Mouse (Mus musculus): ENCODE results near the gene Pbp2. TPM values are rescaled to one million over a fixed set of nuclear protein-coding genes. Genes with fewer than 3 reads are reported as not detected.

Pbp2 gene
- polyA plus RNA-seq, 1 experiment: not detected

DNA sequence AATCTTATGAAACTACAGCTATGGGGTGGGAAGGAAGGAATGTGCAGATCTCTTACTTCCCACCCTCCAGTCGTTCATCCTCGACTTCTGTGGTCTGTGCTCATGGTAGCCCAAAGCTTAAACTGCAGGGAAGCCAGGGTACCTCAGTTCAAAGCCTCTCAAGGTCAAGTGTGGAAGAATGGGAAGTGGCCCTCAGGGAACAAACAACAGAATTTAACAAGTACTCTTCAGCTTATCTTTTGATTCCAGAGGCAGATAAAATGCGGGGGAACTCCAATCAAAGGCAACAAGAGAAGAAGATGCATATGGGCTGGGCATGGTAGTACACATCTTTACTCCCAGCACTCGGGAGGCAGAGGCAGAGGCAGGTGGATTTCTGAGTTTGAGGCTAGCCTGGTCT is 9.7 kb downstream of the Pbp2 start:
- TF ChIP-seq CTCF (conservative IDR thresholded peaks at IDR 0.05; ENCODE audit: insufficient read depth, insufficient read length, low read depth, low read length): no peak
- TF ChIP-seq POLR2A (IDR thresholded peaks at IDR 0.05; ENCODE audit: low read depth, low read length): no peak
- Histone ChIP-seq H3K4me1 (ENCODE audit: control insufficient read depth, insufficient read depth, low read length) (peaks cover 4% of the 10 kb centered on the region; the same call in 1 of the 2 replicates), H3K27me3 (replicated peaks; ENCODE audit: control insufficient read depth, insufficient read depth, low read length) (no peaks in the 10 kb centered on the region), H3K36me3 (ENCODE audit: control insufficient read depth, insufficient read depth, low read length) (no peaks in the 10 kb centered on the region), H3K27ac (ENCODE audit: insufficient read depth, low read depth, low read length) (no peak overlapping the region), H3K4me3 (ENCODE audit: insufficient read depth, low read depth, low read length) (no peak overlapping the region)
- 82% methylated on average over 4 of the region's 4 CpGs for WGBS
- DNase-seq: no peak

DNA sequence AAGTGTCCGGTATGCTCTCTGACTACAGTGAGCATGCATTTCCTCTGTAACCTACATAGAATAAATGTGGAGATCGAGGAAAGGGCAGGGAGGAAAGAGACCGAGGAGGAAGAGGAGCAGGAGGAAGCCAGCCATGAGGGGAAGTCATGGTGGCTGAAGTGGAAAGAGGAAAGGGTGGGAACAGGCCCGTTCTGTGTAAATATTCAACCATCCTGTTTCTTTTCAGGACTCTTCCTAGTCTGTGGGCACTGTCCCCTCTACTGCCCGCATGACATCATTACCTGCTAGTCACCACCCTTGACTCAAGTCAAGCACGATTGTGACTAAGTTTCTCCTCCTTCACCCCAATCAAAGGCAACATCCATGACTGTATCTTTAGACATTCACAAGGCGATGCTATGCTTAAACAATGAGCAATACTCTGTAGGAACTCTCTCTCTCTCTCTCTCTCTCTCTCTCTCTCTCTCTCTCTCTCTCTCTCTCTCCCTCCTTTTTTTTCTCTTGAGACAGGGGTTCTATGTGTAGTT is 11.1 kb downstream of the Pbp2 start:
- no peak for TF ChIP-seq POLR2A (IDR thresholded peaks at IDR 0.05; ENCODE audit: low read depth, low read length)
- Histone ChIP-seq H3K27me3 (replicated peaks; ENCODE audit: control insufficient read depth, insufficient read depth, low read length) (no peaks in the 10 kb centered on the region), H3K4me1 (ENCODE audit: control insufficient read depth, insufficient read depth, low read length) (0 out of 2 replicates have a peak, but pooled peaks cover 2% of the 10 kb centered on the region), H3K27ac (ENCODE audit: insufficient read depth, low read depth, low read length) (no peak overlapping the region), H3K36me3 (ENCODE audit: control insufficient read depth, insufficient read depth, low read length) (no peaks in the 10 kb centered on the region), H3K4me3 (ENCODE audit: insufficient read depth, low read depth, low read length) (no peak overlapping the region)
- 69% methylated on average over 7 of the region's 7 CpGs for WGBS
- no peak for DNase-seq

DNA sequence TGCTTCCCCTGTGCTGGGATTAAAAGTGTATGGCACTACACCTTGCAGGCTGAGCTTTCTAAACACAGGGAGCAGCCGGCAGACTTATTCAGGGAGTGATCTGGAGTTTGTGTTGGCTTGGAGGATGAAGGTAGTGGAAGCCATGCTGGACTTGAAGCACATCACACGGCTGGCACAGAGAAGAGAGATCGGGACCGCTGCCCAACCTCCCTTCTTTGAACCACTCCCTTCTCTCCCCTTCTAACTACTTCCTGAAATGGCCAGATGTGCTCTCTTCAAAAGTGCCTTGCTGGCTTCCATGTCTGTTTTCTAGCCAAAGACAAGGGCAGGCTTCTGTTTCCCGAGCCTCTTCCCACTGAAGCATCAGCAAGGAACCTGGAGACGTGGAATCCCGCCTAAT is 12.6 kb downstream of the Pbp2 start:
- Histone ChIP-seq H3K4me3 (ENCODE audit: insufficient read depth, low read depth, low read length) (no peak overlapping the region), H3K27ac (ENCODE audit: insufficient read depth, low read depth, low read length) (no peak overlapping the region), H3K36me3 (ENCODE audit: control insufficient read depth, insufficient read depth, low read length) (no peaks in the 10 kb centered on the region), H3K27me3 (replicated peaks; ENCODE audit: control insufficient read depth, insufficient read depth, low read length) (no peaks in the 10 kb centered on the region), H3K4me1 (ENCODE audit: control insufficient read depth, insufficient read depth, low read length) (0 out of 2 replicates have a peak, but pooled peaks cover 2% of the 10 kb centered on the region)
- 85% methylated on average over 7 of the region's 7 CpGs for WGBS
- TF ChIP-seq CTCF (conservative IDR thresholded peaks at IDR 0.05; ENCODE audit: insufficient read depth, insufficient read length, low read depth, low read length) (no peak), POLR2A (IDR thresholded peaks at IDR 0.05; ENCODE audit: low read depth, low read length) (no peak)
- no peak for DNase-seq

DNA sequence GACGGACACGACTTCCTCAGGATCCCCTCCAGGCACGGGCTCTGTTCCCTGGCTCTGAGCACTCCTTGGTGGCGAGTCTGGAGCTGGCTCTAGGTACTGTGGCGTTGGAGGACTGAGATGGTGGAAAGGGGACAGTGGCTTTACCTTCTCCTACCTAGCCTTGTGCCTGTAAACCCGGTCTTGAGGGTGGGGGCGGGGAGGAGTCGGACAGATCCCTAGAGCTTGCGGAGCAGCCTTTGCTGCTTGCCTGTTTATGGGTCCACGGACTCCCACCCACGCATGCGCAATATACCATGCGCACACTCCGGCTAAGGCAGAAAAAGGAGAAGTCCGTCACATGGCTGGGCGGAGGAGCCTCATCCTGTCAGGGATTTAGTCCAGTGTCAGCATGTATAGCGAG is 13.9 kb downstream of the Pbp2 start:
- Histone ChIP-seq H3K4me1 (ENCODE audit: control insufficient read depth, insufficient read depth, low read length) (0 out of 2 replicates have a peak, but pooled peaks cover 2% of the 10 kb centered on the region), H3K27me3 (replicated peaks; ENCODE audit: control insufficient read depth, insufficient read depth, low read length) (no peaks in the 10 kb centered on the region), H3K36me3 (ENCODE audit: control insufficient read depth, insufficient read depth, low read length) (no peaks in the 10 kb centered on the region), H3K4me3 (ENCODE audit: insufficient read depth, low read depth, low read length) (no peak overlapping the region), H3K27ac (ENCODE audit: insufficient read depth, low read depth, low read length) (no peak overlapping the region)
- TF ChIP-seq CTCF (conservative IDR thresholded peaks at IDR 0.05; ENCODE audit: insufficient read depth, insufficient read length, low read depth, low read length) (no peak), POLR2A (IDR thresholded peaks at IDR 0.05; ENCODE audit: low read depth, low read length) (no peak)
- 58% methylated on average over 17 of the region's 17 CpGs for WGBS
- peak; percentile 18 for DNase-seq

DNA sequence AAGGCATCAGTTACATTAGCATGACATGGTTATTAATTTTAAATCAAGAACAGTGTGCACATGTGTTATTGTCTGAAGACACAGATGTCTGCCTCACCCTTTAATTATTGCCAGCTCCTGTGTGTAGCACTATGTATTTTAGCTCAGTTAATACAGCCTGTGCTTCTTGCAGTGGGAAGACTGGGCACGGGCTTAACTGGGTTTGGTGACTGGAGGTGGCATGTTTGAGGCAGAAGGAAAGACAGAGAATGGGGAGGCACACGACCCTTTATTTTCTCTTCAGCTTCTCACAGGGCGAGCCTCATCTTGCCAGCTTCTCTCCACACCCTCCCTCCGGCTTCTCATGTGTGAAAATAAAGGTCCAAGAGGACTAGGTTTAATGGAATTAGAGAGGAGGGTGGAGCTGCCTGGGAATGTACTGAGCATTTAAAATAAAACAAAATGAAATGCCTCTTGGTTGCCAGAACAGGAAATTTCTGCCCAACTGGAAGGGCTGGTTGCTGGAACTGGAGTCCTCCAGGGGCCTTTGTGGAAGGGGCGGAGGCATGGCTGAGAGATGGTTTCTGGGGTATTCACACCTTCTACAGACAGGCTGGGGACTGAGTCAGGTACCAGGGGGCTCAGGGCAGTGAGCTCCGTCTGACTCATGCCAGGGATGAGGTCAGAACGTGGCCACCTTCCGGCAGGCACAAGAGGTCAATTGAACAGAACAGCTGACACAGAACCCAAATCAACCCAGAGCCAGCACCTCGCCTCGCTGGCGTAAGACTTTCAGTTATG is 14.9 kb downstream of the Pbp2 start:
- H3K27me3 ChIP-seq (replicated peaks; ENCODE audit: control insufficient read depth, insufficient read depth, low read length): no peaks in the 10 kb centered on the region
- 53% methylated on average over 11 of the region's 11 CpGs for WGBS
- TF ChIP-seq POLR2A (IDR thresholded peaks at IDR 0.05; ENCODE audit: low read depth, low read length) (no peak), CTCF (conservative IDR thresholded peaks at IDR 0.05; ENCODE audit: insufficient read depth, insufficient read length, low read depth, low read length) (no peak)
- peak overlapping the region; percentile 62 for H3K27ac ChIP-seq (ENCODE audit: insufficient read depth, low read depth, low read length)
- no peaks in the 10 kb centered on the region for H3K36me3 ChIP-seq (ENCODE audit: control insufficient read depth, insufficient read depth, low read length)
- DNase-seq: peak; percentile 50
- no peak overlapping the region for H3K4me3 ChIP-seq (ENCODE audit: insufficient read depth, low read depth, low read length)
- 0 out of 2 replicates have a peak, but pooled peaks cover 2% of the 10 kb centered on the region for H3K4me1 ChIP-seq (ENCODE audit: control insufficient read depth, insufficient read depth, low read length)

DNA sequence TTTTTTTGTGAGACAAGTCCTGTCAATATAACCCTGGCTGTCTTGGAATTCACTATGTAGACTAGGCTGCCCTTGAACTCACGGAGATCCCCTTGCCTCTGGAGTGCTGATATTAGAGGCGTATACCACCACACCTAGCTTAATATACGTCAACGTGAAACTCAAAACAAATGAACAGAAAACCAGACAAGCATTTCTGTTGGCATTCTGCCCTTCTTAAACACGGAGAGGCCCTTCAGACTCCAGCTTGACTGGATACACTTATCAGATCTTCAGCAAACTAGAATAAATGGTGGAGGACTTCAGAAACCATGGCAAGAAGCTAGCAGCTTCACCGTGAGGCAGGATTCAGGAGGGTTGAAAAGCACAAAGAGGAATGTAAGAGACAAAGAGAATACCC is 16.1 kb downstream of the Pbp2 start:
- no peaks in the 10 kb centered on the region for H3K36me3 ChIP-seq (ENCODE audit: control insufficient read depth, insufficient read depth, low read length)
- no peaks in the 10 kb centered on the region for H3K27me3 ChIP-seq (replicated peaks; ENCODE audit: control insufficient read depth, insufficient read depth, low read length)
- 77% methylated on average over 6 of the region's 6 CpGs for WGBS
- H3K27ac ChIP-seq (ENCODE audit: insufficient read depth, low read depth, low read length): no peak overlapping the region
- H3K4me3 ChIP-seq (ENCODE audit: insufficient read depth, low read depth, low read length): no peak overlapping the region
- 0 out of 2 replicates have a peak, but pooled peaks cover 2% of the 10 kb centered on the region for H3K4me1 ChIP-seq (ENCODE audit: control insufficient read depth, insufficient read depth, low read length)
- DNase-seq: no peak
- no peak for TF ChIP-seq CTCF (conservative IDR thresholded peaks at IDR 0.05; ENCODE audit: insufficient read depth, insufficient read length, low read depth, low read length)
- no peak for TF ChIP-seq POLR2A (IDR thresholded peaks at IDR 0.05; ENCODE audit: low read depth, low read length)

DNA sequence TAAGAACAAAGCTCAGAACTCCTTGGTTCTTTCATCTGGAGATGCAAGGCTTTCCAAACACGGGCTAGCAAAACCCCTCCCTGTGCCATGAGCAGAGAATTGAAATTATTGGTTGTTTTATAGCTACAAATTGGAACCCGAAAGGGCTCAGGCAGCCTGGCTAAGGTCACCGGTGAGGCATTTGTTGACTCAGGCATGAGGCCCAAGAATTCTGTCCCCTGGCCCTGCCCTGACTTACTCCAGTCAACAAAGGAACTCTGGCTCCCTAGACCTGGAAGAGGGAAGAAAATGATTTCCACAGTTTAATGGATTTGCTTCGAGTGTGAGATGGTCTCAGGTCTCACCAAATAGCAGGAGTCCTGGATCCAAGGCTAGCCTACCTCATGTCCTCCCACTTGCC is 17.8 kb downstream of the Pbp2 start:
- Histone ChIP-seq H3K27me3 (replicated peaks; ENCODE audit: control insufficient read depth, insufficient read depth, low read length) (no peaks in the 10 kb centered on the region), H3K27ac (ENCODE audit: insufficient read depth, low read depth, low read length) (peak overlapping the region; percentile 53; the same call in 1 of the 2 replicates), H3K4me3 (ENCODE audit: insufficient read depth, low read depth, low read length) (no peak overlapping the region), H3K36me3 (ENCODE audit: control insufficient read depth, insufficient read depth, low read length) (no peaks in the 10 kb centered on the region), H3K4me1 (ENCODE audit: control insufficient read depth, insufficient read depth, low read length) (0 out of 2 replicates have a peak, but pooled peaks cover 2% of the 10 kb centered on the region)
- WGBS: 43% methylated on average over 4 of the region's 4 CpGs
- TF ChIP-seq CTCF (conservative IDR thresholded peaks at IDR 0.05; ENCODE audit: insufficient read depth, insufficient read length, low read depth, low read length) (no peak), POLR2A (IDR thresholded peaks at IDR 0.05; ENCODE audit: low read depth, low read length) (no peak)
- peak; percentile 41 for DNase-seq
